Mouse (Mus musculus) ES-CJ7 (cell line): ENCODE data around the gene Cfap69.
A peak's percentile ranks its signal among the peaks of the same experiment; 100 is the strongest.

Experiments used
- DNase-seq: peaks from one replicate; pipeline ENCODE4 v3.0.0; 2011; ENCODE audit warnings: low read depth, low spot score

Cfap69 gene

GRCm38 (mm10) chr5:5657932-5658331, 6.1 kb downstream of the Cfap69 start:
- no peak for DNase-seq

DNA sequence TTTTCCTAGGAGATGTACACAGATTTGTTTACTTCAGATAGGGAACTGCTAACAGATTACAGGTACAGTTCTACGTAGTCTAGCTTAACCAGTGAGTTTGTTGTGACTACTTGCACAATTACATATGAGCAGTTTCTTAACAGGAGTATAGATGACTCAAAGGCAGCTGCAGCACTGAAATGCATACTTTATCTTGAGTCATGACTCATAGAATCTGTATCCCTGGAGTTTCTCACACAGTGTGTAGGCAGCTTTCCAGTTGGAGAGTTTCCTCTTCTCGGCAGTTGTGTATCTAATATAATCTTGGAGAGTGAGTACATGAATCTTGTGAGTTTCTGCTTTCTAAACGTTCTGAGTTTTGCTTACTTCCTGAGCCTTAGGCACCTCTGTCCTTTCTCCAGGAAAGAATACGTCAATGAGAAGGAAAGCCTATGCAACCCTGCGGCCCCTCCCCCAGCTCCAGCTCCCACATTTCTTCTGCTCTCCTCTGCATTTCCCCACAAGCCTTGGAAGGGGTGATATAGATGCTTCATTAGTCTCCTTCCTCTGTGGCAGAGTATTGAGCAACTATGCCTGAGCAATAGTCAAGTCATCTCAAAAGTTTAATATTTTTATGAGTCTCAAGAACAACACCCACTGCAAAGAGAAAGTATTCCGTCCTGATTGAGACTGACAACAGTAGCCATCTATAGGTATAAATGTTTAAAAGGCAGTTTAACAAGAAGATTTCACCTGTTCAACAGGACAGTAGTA, 15.0 kb downstream of the Cfap69 start:
- DNase-seq, result no peak

- peak; percentile 23 for DNase-seq
Measured at GRCm38 (mm10) chr5:5646173-5646572, 17.9 kb downstream of the Cfap69 start.

DNA sequence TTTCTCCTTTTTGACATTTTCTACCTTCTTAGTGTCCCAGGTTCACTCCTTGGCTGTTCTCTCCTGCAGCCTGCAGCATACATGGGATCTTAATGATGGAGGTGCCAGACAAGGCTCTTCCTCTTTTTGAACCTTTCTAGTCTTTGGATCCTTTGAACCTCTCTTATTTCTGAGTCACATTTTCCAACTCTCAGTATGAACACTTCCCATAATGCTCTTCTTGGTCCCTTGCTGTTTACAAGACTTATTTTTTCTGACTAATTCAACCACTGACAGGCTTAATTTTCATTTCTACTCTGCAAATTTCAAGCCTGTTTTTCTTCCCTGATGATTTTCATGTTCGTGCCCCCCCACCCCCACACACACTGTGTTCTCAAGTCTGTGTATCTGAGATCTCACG, 25.5 kb downstream of the Cfap69 start:
- no peak for DNase-seq

DNA sequence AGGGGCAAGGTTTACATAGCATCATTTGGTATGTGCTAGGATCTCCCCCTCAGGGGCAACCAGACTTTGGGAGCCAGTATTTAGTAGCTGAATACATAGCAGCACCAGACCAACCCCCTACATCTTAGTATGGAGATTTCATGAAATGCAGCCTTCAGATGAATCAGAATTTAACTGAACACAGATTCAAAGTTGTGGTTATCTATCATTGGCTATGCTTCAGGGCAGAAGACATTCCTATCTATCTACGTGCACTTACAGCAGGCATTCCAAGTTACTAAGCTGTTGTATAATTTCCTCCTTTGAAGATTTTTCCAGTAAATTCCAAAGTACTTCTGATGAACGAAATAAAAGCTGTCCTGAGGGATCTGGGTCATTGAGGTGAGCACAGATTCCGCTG, 38.5 kb downstream of the Cfap69 start:
- DNase-seq, result no peak

DNA sequence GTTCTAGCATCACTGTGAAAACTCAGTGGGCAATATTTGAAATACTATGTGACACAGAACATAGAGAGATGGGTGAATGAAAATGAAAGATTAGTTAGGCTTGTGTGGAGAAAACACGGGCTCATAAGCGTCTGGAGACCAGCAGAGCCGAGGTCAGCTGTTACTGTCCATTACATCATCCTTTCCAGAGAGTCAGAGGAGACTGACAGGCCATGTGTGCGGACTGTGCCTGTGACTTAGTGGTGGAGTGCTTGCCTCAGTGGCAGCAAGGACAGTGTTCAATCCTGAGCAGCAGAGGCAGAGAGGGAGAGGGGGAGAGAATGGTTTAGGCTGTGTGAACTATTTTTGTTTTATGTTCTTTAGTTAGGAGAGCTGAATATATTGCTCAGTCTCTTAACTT, 45.7 kb downstream of the Cfap69 start:
- DNase-seq, result no peak

DNA sequence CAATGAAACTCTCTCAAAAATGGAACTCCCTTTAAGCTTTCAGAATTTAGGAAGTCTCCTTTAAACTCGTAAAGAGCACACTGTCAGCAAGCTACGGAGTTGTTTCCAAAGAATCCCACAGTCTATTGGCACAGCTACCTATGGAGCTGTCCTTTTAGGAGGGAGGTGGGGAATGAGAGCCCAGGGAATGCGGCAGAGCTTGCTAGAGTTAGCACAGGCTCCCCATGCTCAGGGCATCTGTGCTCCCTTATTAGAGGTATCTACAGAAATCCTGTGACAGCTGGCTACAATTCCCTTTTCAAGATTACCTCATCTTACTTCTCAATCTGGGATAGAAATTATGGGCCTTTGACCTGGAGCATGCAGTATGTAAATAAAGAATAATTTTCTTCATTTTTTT, 53.5 kb downstream of the Cfap69 start:
- DNase-seq, result no peak

DNA sequence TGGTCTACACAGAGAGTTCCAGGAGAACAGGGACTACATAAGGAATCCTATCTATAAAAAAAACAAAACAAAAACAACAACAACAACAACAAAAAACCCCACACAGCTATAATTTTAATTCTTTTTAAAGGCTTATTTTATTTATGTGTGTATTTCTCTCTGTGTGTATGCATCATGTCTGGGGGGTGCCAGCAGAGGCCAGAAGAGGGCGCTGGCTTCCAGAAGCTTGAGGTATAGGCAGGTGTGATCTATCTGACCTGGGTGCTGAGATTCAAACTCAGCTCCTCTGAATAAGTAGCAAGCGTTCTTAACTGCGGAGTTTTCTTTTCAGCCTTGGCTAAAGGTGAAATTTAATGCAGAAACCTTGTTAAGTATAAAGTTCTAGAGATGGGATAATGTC, 76.4 kb downstream of the Cfap69 start:
- DNase-seq, result peak; percentile 17

GRCm38 (mm10) chr5:5573749-5574317, 90.2 kb downstream of the Cfap69 start, which contains the start of gene Gm8773:
Gene Gm8773, plus strand, starts transcription at chr5:5573799.
- peak; percentile 66 for DNase-seq

DNA sequence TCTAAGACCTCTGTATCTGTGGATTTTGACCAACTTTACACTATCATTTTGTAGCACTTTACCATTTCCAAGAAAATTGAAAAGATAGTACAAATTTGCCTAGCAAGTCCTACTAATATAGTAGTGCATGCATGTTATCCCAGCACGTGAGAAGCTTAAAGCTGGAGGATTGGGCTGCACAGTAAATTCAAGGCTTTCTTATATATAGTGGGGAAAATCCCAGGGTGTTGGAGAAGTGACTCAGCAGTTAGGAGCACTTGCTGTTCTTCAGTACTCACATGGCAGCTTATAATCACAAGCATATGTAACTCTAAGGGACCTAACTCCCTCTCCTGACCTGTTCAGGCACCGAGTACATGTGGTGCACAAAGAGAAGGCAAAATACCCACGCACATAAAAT, 101.6 kb downstream of the Cfap69 start:
- DNase-seq, result no peak

DNA sequence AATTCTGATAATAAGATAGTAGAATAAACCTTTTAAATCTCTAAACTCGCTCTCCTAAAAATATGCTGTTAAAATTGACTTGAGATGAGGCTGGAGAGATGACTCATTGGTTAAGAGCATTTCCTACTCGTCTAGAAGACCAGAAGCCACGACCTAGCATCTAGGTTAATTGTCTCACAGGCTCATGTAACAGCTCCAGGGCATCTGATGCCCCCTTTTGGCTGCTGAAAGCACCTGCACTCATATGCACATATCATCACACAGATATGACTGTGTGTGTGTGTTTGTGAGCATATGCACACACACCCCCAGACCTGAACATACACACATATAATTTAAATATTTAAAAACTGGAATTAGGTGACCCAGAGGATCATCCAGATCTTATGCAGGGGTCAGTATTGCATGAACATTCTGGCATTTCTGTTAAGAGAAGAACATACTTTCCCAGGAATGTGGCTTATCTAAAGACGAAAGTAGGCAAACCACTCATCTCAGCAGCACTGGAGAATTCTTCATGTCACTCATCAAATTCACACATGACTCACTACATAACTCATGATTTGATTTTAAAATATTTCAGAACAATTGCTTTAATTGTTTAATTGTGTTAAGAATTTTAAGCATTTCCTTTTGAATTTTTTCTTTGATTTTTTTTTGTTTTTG, 102.9 kb downstream of the Cfap69 start:
- DNase-seq, result peak; percentile 50

DNA sequence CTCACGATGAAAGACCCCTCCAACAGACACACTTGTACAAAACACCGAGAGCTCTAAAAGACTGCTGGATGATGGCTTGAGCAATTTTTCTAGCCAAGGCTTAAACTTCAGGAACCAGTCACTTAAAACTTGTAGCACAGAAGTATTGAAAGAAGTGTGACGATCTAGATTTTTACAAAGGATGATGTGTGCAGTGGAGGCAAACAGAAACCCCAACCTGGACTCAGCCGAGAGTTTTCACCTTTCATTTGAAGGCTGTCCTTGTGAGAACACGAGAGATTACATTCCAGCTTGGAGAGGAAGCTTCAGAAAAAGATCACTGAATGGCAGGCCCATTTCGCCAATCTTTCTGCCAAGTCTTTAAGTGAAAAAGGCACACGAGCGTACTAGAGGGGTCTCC, 104.2 kb downstream of the Cfap69 start:
- DNase-seq, result no peak

DNA sequence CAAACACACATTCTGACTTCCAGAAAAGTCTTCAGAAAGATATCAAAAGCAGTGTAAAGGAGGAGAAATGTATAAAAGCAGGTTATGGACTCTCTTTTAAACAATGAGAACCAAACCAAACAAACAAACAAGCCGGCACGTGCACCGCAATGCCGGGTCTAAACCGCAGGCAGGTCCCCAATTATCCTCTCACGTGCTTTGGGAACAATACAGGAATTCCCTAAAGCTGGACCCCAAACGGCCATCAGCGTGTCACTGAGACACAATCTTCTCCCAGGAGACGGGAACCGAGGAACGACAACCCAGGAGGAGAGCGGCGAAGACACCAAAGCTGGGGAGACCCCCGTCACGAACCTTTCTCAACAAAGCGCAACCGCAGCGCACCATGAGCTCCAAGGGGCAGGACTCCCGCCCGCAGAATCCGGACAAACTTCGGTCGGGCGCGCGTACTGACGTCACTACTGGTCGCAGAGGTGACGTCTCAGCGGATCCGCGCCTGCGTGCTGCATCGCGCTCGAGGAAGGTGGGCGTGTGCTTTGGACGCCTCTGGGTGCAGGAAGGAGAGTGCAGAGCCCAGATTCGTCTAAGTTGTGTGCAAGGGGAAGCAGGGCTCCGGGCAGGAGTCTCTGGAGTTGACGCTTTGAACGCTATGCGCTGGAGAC, 104.8 kb downstream of the Cfap69 start, which contains the start of gene Gtpbp10:
Gene Gtpbp10, minus strand, starts transcription at position 460 of the 662 bp plus-strand sequence.
- peak; percentile 95 for DNase-seq

- no peak for DNase-seq
Measured at GRCm38 (mm10) chr5:5551110-5551509, 112.9 kb downstream of the Cfap69 start.

DNA sequence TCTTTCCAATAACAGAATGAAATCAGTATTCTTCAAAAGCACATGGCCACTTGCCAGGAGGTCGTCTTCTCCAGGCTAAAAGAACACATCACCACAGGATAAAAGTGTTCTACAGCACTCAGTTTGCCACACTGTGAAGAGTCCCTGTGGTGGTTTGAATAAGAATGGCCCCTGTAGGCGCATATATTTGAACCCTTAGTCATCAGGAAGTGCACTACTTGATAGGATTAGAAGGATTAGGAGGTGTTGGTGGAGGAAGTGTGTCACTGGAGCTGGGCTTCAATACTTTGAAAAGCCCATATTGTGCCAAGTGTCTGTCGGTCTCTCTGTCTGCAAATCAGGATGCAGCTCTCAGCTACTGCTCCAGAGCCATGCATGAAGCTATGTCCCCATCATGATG, 123.7 kb downstream of the Cfap69 start:
- peak; percentile 17 for DNase-seq

GRCm38 (mm10) chr5:5539771-5540170, 124.3 kb downstream of the Cfap69 start:
- DNase-seq, result no peak

- DNase-seq, result no peak
Measured at GRCm38 (mm10) chr5:5536131-5536530, 127.9 kb downstream of the Cfap69 start.

DNA sequence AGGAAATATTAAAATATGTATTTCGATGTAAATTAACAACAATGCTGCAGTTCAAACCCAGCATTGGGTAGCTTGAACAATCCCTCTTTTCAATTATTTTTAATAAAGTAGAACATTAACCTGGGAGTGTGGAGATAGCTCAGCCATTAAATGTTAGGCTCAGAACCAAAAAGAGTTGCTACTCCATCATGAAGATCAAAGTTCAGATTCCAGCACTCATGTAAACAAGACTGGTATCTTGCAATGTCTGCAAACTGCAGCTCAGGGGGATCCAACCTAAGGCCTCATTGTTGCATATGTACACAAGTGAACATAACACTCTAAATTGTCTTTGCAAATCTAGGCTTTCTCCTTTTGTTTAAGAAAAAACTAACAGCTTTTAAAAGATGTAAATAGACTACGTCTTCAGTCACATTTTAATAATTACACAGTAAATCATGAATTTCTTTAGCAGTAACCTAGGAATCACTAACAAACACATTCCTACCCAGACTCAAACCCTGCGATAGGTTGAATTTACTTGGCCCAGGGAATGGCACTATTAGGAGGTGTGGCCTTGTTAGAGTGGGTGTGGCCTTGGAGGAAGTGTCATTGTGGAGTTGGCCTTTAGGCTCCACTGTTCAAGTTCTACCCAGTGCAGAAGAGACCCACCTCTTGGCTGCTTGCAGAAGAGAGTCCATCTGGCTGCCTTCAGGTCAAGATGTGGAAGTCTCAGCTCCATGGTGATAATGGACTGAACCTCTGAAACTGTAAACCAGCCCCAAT, 130.2 kb downstream of the Cfap69 start:
- no peak for DNase-seq
